Mouse (Mus musculus) limb, embryonic 11.5 days (tissue): ENCODE data around the gene Eif4a1. TPM values are rescaled to one million over a fixed set of nuclear protein-coding genes. Genes with fewer than 3 reads are reported as not detected.

Experiments used
- ATAC-seq: fragments of 200-750 bp; cut with Nextera tagmentation; 2 replicates; pipeline ENCODE4 v1.8.0; 2017; ENCODE audit warnings: low read depth; ENCODE audit not compliant: insufficient number of reproducible peaks, low FRiP score, low TSS enrichment
- DNase-seq: peaks from one replicate; pipeline ENCODE4 v3.0.0-alpha.2; 2015; ENCODE audit warnings: low spot score
- H3K27ac ChIP-seq: fragments of 300-500 bp; sonication (generic); replicated peaks from 2 replicates; pipeline ENCODE4 v1.5.1; 2014; ENCODE audit warnings: low read depth, mild to moderate bottlenecking, low read length
- H3K27me3 ChIP-seq: fragments of 300-500 bp; sonication (generic); 2 replicates; pipeline ENCODE4 v1.6.1; 2014; ENCODE audit warnings: mild to moderate bottlenecking, low read length, mixed read lengths; ENCODE audit not compliant: control insufficient read depth, insufficient read depth
- H3K36me3 ChIP-seq: fragments of 300-500 bp; sonication (generic); 2 replicates; pipeline ENCODE4 v1.6.1; 2014; ENCODE audit warnings: mild to moderate bottlenecking, low read length, moderate library complexity, mixed read lengths; ENCODE audit not compliant: control insufficient read depth, insufficient read depth
- H3K4me1 ChIP-seq: fragments of 300-500 bp; sonication (generic); 2 replicates; pipeline ENCODE4 v1.6.1; 2014; ENCODE audit warnings: low read length, mixed read lengths; ENCODE audit not compliant: control insufficient read depth, insufficient read depth
- H3K4me2 ChIP-seq: fragments of 300-500 bp; sonication (generic); 2 replicates; pipeline ENCODE4 v1.6.1; 2014; ENCODE audit warnings: low read depth, mild to moderate bottlenecking, moderate library complexity; ENCODE audit not compliant: severe bottlenecking
- H3K4me3 ChIP-seq: fragments of 300-500 bp; sonication (generic); 2 replicates; pipeline ENCODE4 v1.5.1; 2014; ENCODE audit warnings: low read depth, low read length
- H3K9ac ChIP-seq: fragments of 300-500 bp; sonication (generic); 2 replicates; pipeline ENCODE4 v1.6.1; 2014; ENCODE audit warnings: mild to moderate bottlenecking, low read length
- H3K9me3 ChIP-seq: fragments of 300-500 bp; sonication (generic); 2 replicates; pipeline ENCODE4 v1.6.1; 2016; ENCODE audit warnings: low read length; ENCODE audit not compliant: control insufficient read depth
- WGBS: fragments of 180-500 bp; shearing (Covaris S2); extraction: QIAGEN DNeasy Blood & Tissue Kit; methylation state at CpG from one replicate; pipeline ENCODE4 v1.1.7; 2014; 5-methylcytosine and 5-hydroxymethylcytosine counted together
- polyA plus RNA-seq: library from polyadenylated mRNA; unstranded; fragments of >200 nt; fragmentation: Nextera tagmentation; extraction: Ambion mirVana; gene quantifications from 2 replicates; pipeline ENCODE4 v1.2.1, GENCODE M21; 2014

Gene Eif4a1
- polyA plus RNA-seq, 1 experiment from 2014 or later, result 892 TPM

GRCm38 (mm10) chr11:69712954-69713672 lies 40.9 kb upstream of the Eif4a1 start:
- H3K4me3 ChIP-seq, result no peak overlapping the region
- 81% methylated on average over 20 of the region's 20 CpGs for WGBS
- no peak overlapping the region for H3K27ac ChIP-seq
- no peaks in the 10 kb centered on the region for H3K9me3 ChIP-seq
- DNase-seq (no peak), ATAC-seq (no peak)
- no peaks in the 10 kb centered on the region for H3K27me3 ChIP-seq
- H3K9ac ChIP-seq, result no peak overlapping the region
- H3K36me3 ChIP-seq, result no peaks in the 10 kb centered on the region
- H3K4me1 ChIP-seq, result peaks cover 14% of the 10 kb centered on the region
- no peak overlapping the region for H3K4me2 ChIP-seq

- H3K36me3 ChIP-seq, result no peaks in the 10 kb centered on the region
- ATAC-seq, result no peak
- no peak overlapping the region for H3K9ac ChIP-seq
- peaks cover 12% of the 10 kb centered on the region for H3K4me1 ChIP-seq
- DNase-seq, result no peak
- WGBS, result 77% methylated on average over 2 of the region's 2 CpGs
- no peak overlapping the region for H3K4me2 ChIP-seq
- no peak overlapping the region for H3K4me3 ChIP-seq
- no peak overlapping the region for H3K27ac ChIP-seq
- H3K27me3 ChIP-seq, result no peaks in the 10 kb centered on the region
- no peaks in the 10 kb centered on the region for H3K9me3 ChIP-seq
Measured at GRCm38 (mm10) chr11:69711082-69711481, 38.9 kb upstream of the Eif4a1 start.

- ATAC-seq (no peak), DNase-seq (no peak)
- no peak overlapping the region for H3K27ac ChIP-seq
- WGBS, result 69% methylated on average over 3 of the region's 3 CpGs
- H3K9ac ChIP-seq, result no peak overlapping the region
- H3K4me3 ChIP-seq, result no peak overlapping the region
- H3K9me3 ChIP-seq, result no peaks in the 10 kb centered on the region
- H3K4me2 ChIP-seq, result no peak overlapping the region
- H3K4me1 ChIP-seq, result peaks cover 10% of the 10 kb centered on the region; the same call in 1 of the 2 replicates
- no peaks in the 10 kb centered on the region for H3K36me3 ChIP-seq
- H3K27me3 ChIP-seq, result no peaks in the 10 kb centered on the region
Measured at GRCm38 (mm10) chr11:69710470-69710869, 38.2 kb upstream of the Eif4a1 start.

GRCm38 (mm10) chr11:69709554-69710446 lies 37.6 kb upstream of the Eif4a1 start:
- peaks cover 8% of the 10 kb centered on the region; the same call in 1 of the 2 replicates for H3K4me1 ChIP-seq
- no peak for ATAC-seq
- H3K27ac ChIP-seq, result peak overlapping the region; percentile 32; the same call in 1 of the 2 replicates
- no peak overlapping the region for H3K4me3 ChIP-seq
- H3K27me3 ChIP-seq, result no peaks in the 10 kb centered on the region
- DNase-seq, result no peak
- no peaks in the 10 kb centered on the region for H3K9me3 ChIP-seq
- no peaks in the 10 kb centered on the region for H3K36me3 ChIP-seq
- H3K4me2 ChIP-seq, result no peak overlapping the region
- 56% methylated on average over 11 of the region's 11 CpGs for whole genome bisulfite sequencing
- H3K9ac ChIP-seq, result no peak overlapping the region

GRCm38 (mm10) chr11:69708614-69709265 lies 36.5 kb upstream of the Eif4a1 start:
- WGBS, result 66% methylated on average over 3 of the region's 3 CpGs
- peaks cover 8% of the 10 kb centered on the region; the same call in 1 of the 2 replicates for H3K4me1 ChIP-seq
- no peak for ATAC-seq
- H3K4me3 ChIP-seq, result no peak overlapping the region
- no peaks in the 10 kb centered on the region for H3K36me3 ChIP-seq
- H3K4me2 ChIP-seq, result no peak overlapping the region
- no peak for DNase-seq
- H3K27me3 ChIP-seq, result no peaks in the 10 kb centered on the region
- H3K9me3 ChIP-seq, result no peaks in the 10 kb centered on the region
- no peak overlapping the region for H3K27ac ChIP-seq
- no peak overlapping the region for H3K9ac ChIP-seq

GRCm38 (mm10) chr11:69707873-69708381 lies 35.7 kb upstream of the Eif4a1 start:
- Histone ChIP-seq H3K27ac (no peak overlapping the region), H3K27me3 (no peaks in the 10 kb centered on the region), H3K9ac (no peak overlapping the region), H3K4me2 (no peak overlapping the region), H3K9me3 (no peaks in the 10 kb centered on the region), H3K36me3 (no peaks in the 10 kb centered on the region), H3K4me3 (no peak overlapping the region), H3K4me1 (peaks cover 8% of the 10 kb centered on the region; the same call in 1 of the 2 replicates)
- ATAC-seq (no peak), DNase-seq (no peak)
- 93% methylated on average over 4 of the region's 4 CpGs for WGBS

- Histone ChIP-seq H3K4me3 (no peak overlapping the region), H3K36me3 (no peaks in the 10 kb centered on the region), H3K27me3 (no peaks in the 10 kb centered on the region), H3K4me2 (no peak overlapping the region), H3K4me1 (peaks cover 8% of the 10 kb centered on the region; the same call in 1 of the 2 replicates), H3K9ac (no peak overlapping the region), H3K27ac (no peak overlapping the region), H3K9me3 (no peaks in the 10 kb centered on the region)
- 90% methylated on average over 4 of the region's 4 CpGs for WGBS
- DNase-seq (no peak), ATAC-seq (no peak)
Measured at GRCm38 (mm10) chr11:69707480-69707847, 35.2 kb upstream of the Eif4a1 start.
